Mouse (Mus musculus) effector memory CD4-positive, alpha-beta T cell, adult 7 months (primary cell): Measurements from ENCODE around the gene Mtmr3. TPM values are rescaled to one million over a fixed set of nuclear protein-coding genes. Genes with fewer than 3 reads are reported as not detected.

Experiments used
- polyA plus RNA-seq: library from polyadenylated mRNA; unstranded; fragments of 100-300 nt; shearing (Covaris generic); gene quantifications from one replicate; pipeline ENCODE4 v1.2.1, GENCODE M21; 2017

Mtmr3 gene
- 90.6 TPM for polyA plus RNA-seq

DNA sequence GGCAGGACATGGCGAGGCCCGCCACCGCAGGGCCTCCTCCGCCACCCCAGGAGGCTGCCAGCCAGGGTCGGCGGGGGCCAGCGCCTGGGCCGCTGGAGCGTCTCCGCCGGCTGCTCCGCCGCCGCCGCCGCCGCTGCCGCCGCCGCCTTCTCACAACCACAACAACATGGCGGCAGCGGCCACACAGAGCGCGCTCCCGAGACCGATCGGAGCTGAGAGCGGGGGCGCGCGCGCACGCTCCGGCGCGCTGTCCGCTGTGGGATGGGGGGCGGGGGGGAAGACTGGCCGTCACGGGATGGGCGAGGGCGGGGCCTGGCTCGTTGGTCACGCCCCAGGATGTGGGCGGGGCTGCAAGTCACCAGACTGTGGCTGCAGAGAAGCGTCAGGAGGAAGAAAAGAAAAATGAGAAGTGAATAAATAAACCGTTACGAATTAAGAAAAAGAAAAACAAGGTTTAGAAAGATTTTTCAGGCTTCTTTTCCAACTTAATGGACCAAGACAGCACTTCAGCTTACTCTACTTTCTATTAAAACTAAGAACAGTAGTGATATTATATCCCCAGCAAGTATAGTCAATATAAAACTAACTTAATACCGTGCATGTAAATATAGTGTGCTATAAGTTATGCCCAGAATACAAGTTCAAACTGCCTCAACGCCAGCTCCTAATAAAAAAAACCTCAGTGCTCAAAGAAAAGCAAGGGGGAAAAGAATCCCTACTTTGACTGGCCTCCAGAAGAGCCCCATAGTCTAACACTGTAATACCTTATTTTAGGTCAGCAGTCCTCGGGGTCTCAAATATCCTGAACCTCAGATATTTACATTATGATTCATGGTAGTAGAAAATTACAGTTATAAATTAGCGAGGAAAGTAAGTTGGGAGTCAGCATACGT lies at the start of gene Mtmr3:
Gene Mtmr3 (minus strand): TSS at position 256 of the 893 bp plus-strand sequence.

GRCm38 (mm10) chr11:4637534-4638234 lies 43.0 kb upstream of the Mtmr3 start, which contains the start of gene Ascc2:
Gene Ascc2, plus strand, starts transcription at chr11:4637747.

GRCm38 (mm10) chr11:4620017-4620485 lies 25.4 kb upstream of the Mtmr3 start, which contains the start of gene Gm11032:
Gene Gm11032, plus strand, starts transcription at chr11:4620067.

DNA sequence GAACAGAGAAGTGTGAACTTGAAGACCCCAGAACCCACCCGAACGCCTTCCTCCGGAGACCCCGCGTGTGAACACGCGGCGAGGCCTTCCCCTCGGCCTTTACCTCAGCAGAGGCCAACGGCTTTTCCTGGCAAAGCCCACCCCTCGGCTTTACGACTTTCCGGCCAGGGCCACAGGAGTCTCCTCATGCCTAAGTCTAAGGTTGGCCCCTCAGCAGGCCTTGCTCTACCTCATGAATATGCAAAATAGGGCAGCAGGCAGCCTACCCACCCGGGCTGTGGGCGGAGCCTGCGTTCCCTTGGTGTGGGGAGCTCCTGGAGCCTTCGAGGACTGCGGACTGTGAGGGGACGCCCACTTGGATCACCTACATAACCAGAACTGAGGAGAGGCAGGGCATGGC lies 153.7 kb downstream of the Mtmr3 start, which contains the start of gene Hormad2:
Gene Hormad2 (minus strand): TSS at position 128 of the 400 bp plus-strand sequence.

Other genes starting within 250 kb of the Mtmr3 start
- gene Hormad2, start 153.8 kb downstream of the Mtmr3 start, polyA plus RNA-seq = not detected
- not detected for gene Gm11032, start 25.2 kb upstream of the Mtmr3 start, polyA plus RNA-seq
- 38.4 TPM for gene Ascc2, start 42.9 kb upstream of the Mtmr3 start, polyA plus RNA-seq
- gene Uqcr10, start 109.5 kb upstream of the Mtmr3 start, polyA plus RNA-seq = 274 TPM
- 49.5 TPM for gene Zmat5, start 109.8 kb upstream of the Mtmr3 start, polyA plus RNA-seq
- not detected for gene Cabp7, start 151.9 kb upstream of the Mtmr3 start, polyA plus RNA-seq